Mouse (Mus musculus) hindbrain, embryonic 13.5 days (tissue): ENCODE data around the gene Ogg1. TPM values are rescaled to one million over a fixed set of nuclear protein-coding genes. Genes with fewer than 3 reads are reported as not detected.

Source experiments
- ATAC-seq: fragments of 200-750 bp; cut with Nextera tagmentation; 2 replicates; pipeline ENCODE4 v1.8.0; 2017; ENCODE audit warnings: moderate TSS enrichment; ENCODE audit not compliant: low FRiP score
- H3K27ac ChIP-seq: fragments of 300-500 bp; sonication (generic); 2 replicates; pipeline ENCODE4 v1.5.1; 2015; ENCODE audit warnings: inconsistent platforms, mild to moderate bottlenecking, moderate library complexity
- H3K27me3 ChIP-seq: fragments of 300-500 bp; sonication (generic); 2 replicates; pipeline ENCODE4 v1.6.1; 2015; ENCODE audit warnings: mild to moderate bottlenecking, inconsistent platforms
- H3K36me3 ChIP-seq: fragments of 300-500 bp; sonication (generic); 2 replicates; pipeline ENCODE4 v1.6.1; 2015; ENCODE audit warnings: mild to moderate bottlenecking, inconsistent platforms
- H3K4me1 ChIP-seq: fragments of 300-500 bp; sonication (generic); replicated peaks from 2 replicates; pipeline ENCODE4 v1.6.1; 2015; ENCODE audit warnings: inconsistent platforms
- H3K4me2 ChIP-seq: fragments of 300-500 bp; sonication (generic); 2 replicates; pipeline ENCODE4 v1.6.1; 2015; ENCODE audit warnings: inconsistent platforms, mild to moderate bottlenecking, moderate library complexity
- H3K4me3 ChIP-seq: fragments of 300-500 bp; sonication (generic); 2 replicates; pipeline ENCODE4 v1.5.1; 2015; ENCODE audit warnings: mild to moderate bottlenecking, inconsistent platforms
- H3K9ac ChIP-seq: fragments of 300-500 bp; sonication (generic); 2 replicates; pipeline ENCODE4 v1.6.1; 2015; ENCODE audit warnings: mild to moderate bottlenecking, inconsistent platforms
- H3K9me3 ChIP-seq: fragments of 300-500 bp; sonication (generic); 2 replicates; pipeline ENCODE4 v1.6.1; 2016; ENCODE audit warnings: inconsistent platforms
- WGBS: fragments of 180-500 bp; shearing (Covaris S2); methylation state at CpG from one replicate; pipeline ENCODE4 v1.1.7; 2015; 5-methylcytosine and 5-hydroxymethylcytosine counted together
- polyA plus RNA-seq: library from polyadenylated mRNA; unstranded; fragments of >200 nt; fragmentation: Nextera tagmentation; extraction: Ambion mirVana; gene quantifications from 2 replicates; pipeline ENCODE4 v1.2.1, GENCODE M21; 2015

Ogg1 gene
- 8.7 and 9.6 TPM in 2 replicates for polyA plus RNA-seq

GRCm38 (mm10) chr6:113326533-113327315 lies at the start of gene Ogg1:
Gene Ogg1, plus strand, starts transcription at chr6:113326972.
- no peaks in the 10 kb centered on the region for H3K27me3 ChIP-seq
- peaks cover 53% of the 10 kb centered on the region for H3K36me3 ChIP-seq
- peak within 1 kb of the TSS; percentile 94 for H3K4me2 ChIP-seq
- H3K27ac ChIP-seq, result peak within 1 kb of the TSS; percentile 94
- under 1% methylated on average over 52 of the region's 52 CpGs for WGBS
- H3K4me3 ChIP-seq, result peak within 1 kb of the TSS; percentile 58
- no peaks in the 10 kb centered on the region for H3K9me3 ChIP-seq
- peak within 1 kb of the TSS; percentile 85 for H3K9ac ChIP-seq
- ATAC-seq, result peak; percentile 98
- peaks cover 16% of the 10 kb centered on the region for H3K4me1 ChIP-seq

- H3K4me3 ChIP-seq, result peak overlapping the region; percentile 43
- peak overlapping the region; percentile 75 for H3K4me2 ChIP-seq
- peaks cover 40% of the 10 kb centered on the region for H3K36me3 ChIP-seq
- no peak for ATAC-seq
- H3K4me1 ChIP-seq, result peaks cover 20% of the 10 kb centered on the region
- 70% methylated on average over 6 of the region's 6 CpGs for WGBS
- no peaks in the 10 kb centered on the region for H3K9me3 ChIP-seq
- H3K9ac ChIP-seq, result peak overlapping the region; percentile 65
- H3K27ac ChIP-seq, result no peak overlapping the region
- H3K27me3 ChIP-seq, result peaks cover 51% of the 10 kb centered on the region
These were observed 45.1 kb upstream of the Ogg1 start for GRCm38 (mm10) chr6:113281676-113282075.

- Histone ChIP-seq H3K36me3 (peaks cover 36% of the 10 kb centered on the region), H3K4me2 (peak within 1 kb of the TSS; percentile 75), H3K4me3 (peak within 1 kb of the TSS; percentile 43), H3K4me1 (peaks cover 20% of the 10 kb centered on the region), H3K9me3 (no peaks in the 10 kb centered on the region), H3K27me3 (peaks cover 52% of the 10 kb centered on the region), H3K27ac (no peak within 1 kb of the TSS), H3K9ac (peak within 1 kb of the TSS; percentile 65)
- ATAC-seq, result peak; percentile 57
- WGBS, result 2% methylated on average over 37 of the region's 37 CpGs
These were observed 44.5 kb upstream of the Ogg1 start, which contains the start of gene Cpne9 for GRCm38 (mm10) chr6:113282101-113282802. Gene Cpne9, plus strand, starts transcription at chr6:113282307.

GRCm38 (mm10) chr6:113282969-113283368 lies 43.8 kb upstream of the Ogg1 start:
- Histone ChIP-seq H3K36me3 (peaks cover 29% of the 10 kb centered on the region), H3K4me2 (peak overlapping the region; percentile 75), H3K9me3 (no peaks in the 10 kb centered on the region), H3K27ac (no peak overlapping the region), H3K27me3 (peaks cover 53% of the 10 kb centered on the region), H3K9ac (peak overlapping the region; percentile 65), H3K4me3 (peak overlapping the region; percentile 43), H3K4me1 (peaks cover 20% of the 10 kb centered on the region)
- peak; percentile 45; the same call in 1 of the 2 replicates for ATAC-seq
- 2% methylated on average over 18 of the region's 22 CpGs for WGBS

- H3K36me3 ChIP-seq, result peaks cover 24% of the 10 kb centered on the region
- no peak overlapping the region for H3K9ac ChIP-seq
- 0 out of 2 replicates have a peak overlapping the region, but pooled peaks have one; percentile 43 for H3K4me3 ChIP-seq
- H3K9me3 ChIP-seq, result no peaks in the 10 kb centered on the region
- H3K27me3 ChIP-seq, result peaks cover 53% of the 10 kb centered on the region
- WGBS, result 4% methylated on average over 6 of the region's 6 CpGs
- H3K27ac ChIP-seq, result no peak overlapping the region
- peak overlapping the region; percentile 75; the same call in 1 of the 2 replicates for H3K4me2 ChIP-seq
- H3K4me1 ChIP-seq, result peaks cover 20% of the 10 kb centered on the region
- peak; percentile 34; the same call in 1 of the 2 replicates for ATAC-seq
These were observed 43.3 kb upstream of the Ogg1 start for GRCm38 (mm10) chr6:113283500-113283899.

DNA sequence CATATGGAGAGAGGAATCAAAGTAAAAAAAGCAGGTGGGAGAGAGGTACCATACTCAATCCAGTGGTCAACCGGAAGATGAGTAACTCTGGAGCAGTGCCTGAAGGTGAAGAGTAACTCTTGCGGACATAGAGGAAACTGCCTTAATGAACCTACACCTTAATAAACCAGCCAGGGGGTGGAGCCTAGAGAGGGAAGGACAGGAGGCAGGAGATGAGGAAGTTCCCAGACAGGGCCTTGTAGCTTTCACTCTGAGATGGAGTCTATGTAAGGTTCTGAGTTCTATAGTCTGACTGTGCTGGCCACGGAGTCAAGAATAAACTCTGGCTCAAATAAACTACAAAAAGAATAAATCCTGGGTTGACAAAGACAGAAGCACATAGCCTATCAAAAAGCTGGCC lies 41.8 kb upstream of the Ogg1 start:
- Histone ChIP-seq H3K4me2 (no peak overlapping the region), H3K4me1 (peaks cover 20% of the 10 kb centered on the region), H3K9ac (no peak overlapping the region), H3K27ac (no peak overlapping the region), H3K36me3 (peaks cover 10% of the 10 kb centered on the region), H3K27me3 (peaks cover 53% of the 10 kb centered on the region), H3K4me3 (no peak overlapping the region), H3K9me3 (no peaks in the 10 kb centered on the region)
- ATAC-seq, result no peak
- 78% methylated on average over 3 of the region's 3 CpGs for WGBS

GRCm38 (mm10) chr6:113286316-113286715 lies 40.5 kb upstream of the Ogg1 start:
- Histone ChIP-seq H3K27ac (no peak overlapping the region), H3K4me1 (peaks cover 20% of the 10 kb centered on the region), H3K9ac (no peak overlapping the region), H3K4me3 (no peak overlapping the region), H3K9me3 (no peaks in the 10 kb centered on the region), H3K4me2 (no peak overlapping the region), H3K36me3 (no peaks in the 10 kb centered on the region), H3K27me3 (peaks cover 43% of the 10 kb centered on the region)
- WGBS, result 63% methylated on average over 1 of the region's 1 CpGs
- ATAC-seq, result no peak

DNA sequence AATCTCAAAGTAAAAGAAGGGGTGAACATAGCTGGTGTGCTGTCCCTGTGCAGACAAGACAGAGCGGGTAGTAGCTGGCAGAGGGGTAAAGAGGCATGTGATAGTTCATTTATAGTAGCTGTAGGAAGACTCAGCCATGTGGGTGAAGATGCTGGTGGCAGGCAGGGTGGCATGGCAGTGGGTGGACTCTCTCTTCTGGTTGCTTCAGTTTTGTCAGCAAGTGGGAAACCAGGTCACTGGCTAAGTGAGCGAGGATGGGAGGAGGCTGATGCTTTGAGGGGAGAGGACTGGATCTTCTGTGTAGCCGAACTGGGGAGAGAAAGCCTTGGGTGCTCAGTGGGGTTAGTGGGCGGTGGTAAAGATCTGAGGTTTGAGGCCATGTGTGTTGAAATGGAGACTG lies 39.5 kb upstream of the Ogg1 start:
- H3K9me3 ChIP-seq, result no peaks in the 10 kb centered on the region
- ATAC-seq, result no peak
- H3K9ac ChIP-seq, result no peak overlapping the region
- H3K4me1 ChIP-seq, result peaks cover 13% of the 10 kb centered on the region
- no peaks in the 10 kb centered on the region for H3K36me3 ChIP-seq
- no peak overlapping the region for H3K4me3 ChIP-seq
- H3K27ac ChIP-seq, result no peak overlapping the region
- 80% methylated on average over 4 of the region's 4 CpGs for WGBS
- H3K4me2 ChIP-seq, result no peak overlapping the region
- H3K27me3 ChIP-seq, result peaks cover 34% of the 10 kb centered on the region

DNA sequence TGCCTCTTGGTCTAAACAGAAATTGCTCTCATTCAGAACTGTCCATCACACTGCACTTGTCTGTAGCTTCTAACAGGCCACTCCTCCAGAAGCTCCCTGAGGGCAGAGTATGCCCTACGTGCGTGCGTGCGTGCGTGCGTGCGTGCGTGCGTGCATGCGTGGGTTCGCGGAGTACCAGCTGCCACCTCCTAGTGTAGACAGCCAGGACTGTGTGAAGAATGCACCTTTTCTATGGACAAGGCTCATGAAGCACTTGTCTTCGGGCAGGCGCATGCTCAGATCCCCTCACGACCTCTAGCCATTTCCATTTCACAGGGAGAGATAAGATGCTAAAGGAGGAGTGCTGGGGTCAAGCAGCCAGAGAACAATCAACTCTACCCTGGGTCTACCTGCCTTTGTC lies 37.4 kb upstream of the Ogg1 start:
- peaks cover 13% of the 10 kb centered on the region for H3K27me3 ChIP-seq
- H3K27ac ChIP-seq, result no peak overlapping the region
- no peak overlapping the region for H3K4me3 ChIP-seq
- ATAC-seq, result no peak
- H3K9ac ChIP-seq, result no peak overlapping the region
- H3K36me3 ChIP-seq, result no peaks in the 10 kb centered on the region
- no peak overlapping the region for H3K4me2 ChIP-seq
- H3K9me3 ChIP-seq, result no peaks in the 10 kb centered on the region
- 92% methylated on average over 15 of the region's 15 CpGs for WGBS
- no peaks in the 10 kb centered on the region for H3K4me1 ChIP-seq

DNA sequence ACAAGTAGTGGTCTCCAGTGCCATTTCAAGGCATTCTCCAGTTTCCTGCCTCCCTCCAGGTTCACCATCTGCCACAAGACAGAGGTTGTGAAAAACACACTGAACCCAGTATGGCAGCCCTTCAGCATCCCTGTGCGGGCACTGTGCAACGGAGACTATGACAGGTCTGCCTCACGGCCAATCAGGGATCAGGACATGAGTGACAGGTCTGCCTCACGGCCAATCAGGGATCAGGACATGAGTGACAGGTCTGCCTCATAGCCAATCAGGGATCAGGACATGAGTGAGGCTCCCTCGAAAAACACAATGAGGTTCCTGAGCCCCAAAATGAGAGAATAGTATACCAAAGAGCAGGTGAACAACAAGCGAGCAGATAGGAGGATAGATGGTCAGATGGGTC lies 36.4 kb upstream of the Ogg1 start:
- Histone ChIP-seq H3K9me3 (no peaks in the 10 kb centered on the region), H3K4me1 (no peaks in the 10 kb centered on the region), H3K9ac (no peak overlapping the region), H3K36me3 (no peaks in the 10 kb centered on the region), H3K27ac (no peak overlapping the region), H3K4me3 (no peak overlapping the region), H3K4me2 (no peak overlapping the region), H3K27me3 (peaks cover 3% of the 10 kb centered on the region; the same call in 1 of the 2 replicates)
- no peak for ATAC-seq
- WGBS, result 71% methylated on average over 6 of the region's 6 CpGs

- no peaks in the 10 kb centered on the region for H3K27me3 ChIP-seq
- no peak overlapping the region for H3K27ac ChIP-seq
- H3K4me3 ChIP-seq, result no peak overlapping the region
- no peak overlapping the region for H3K9ac ChIP-seq
- no peaks in the 10 kb centered on the region for H3K9me3 ChIP-seq
- no peak for ATAC-seq
- H3K4me1 ChIP-seq, result no peaks in the 10 kb centered on the region
- WGBS, result 83% methylated on average over 5 of the region's 5 CpGs
- H3K36me3 ChIP-seq, result no peaks in the 10 kb centered on the region
- no peak overlapping the region for H3K4me2 ChIP-seq
These were observed 33.8 kb upstream of the Ogg1 start for GRCm38 (mm10) chr6:113292938-113293337.

DNA sequence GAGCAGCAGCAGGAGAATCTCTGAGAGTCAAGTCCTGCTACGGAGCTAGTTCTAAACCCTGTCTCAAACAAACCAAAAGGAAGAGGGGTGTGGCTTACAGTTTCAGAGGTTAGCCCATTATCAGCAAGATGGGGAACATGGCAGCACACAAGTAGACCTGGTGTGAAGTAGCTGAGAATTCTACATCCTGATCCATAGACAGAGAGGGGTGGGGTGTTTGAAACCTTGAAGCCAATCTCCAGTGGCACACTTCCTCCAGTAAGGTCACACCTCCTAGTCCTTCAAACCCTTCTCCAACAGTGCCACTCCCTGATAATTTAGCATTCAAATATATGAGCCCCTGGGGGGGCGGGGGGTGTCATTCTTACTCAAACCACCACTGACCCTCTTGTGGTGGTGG lies 30.7 kb upstream of the Ogg1 start:
- 87% methylated on average over 2 of the region's 2 CpGs for WGBS
- Histone ChIP-seq H3K9ac (no peak overlapping the region), H3K4me1 (no peaks in the 10 kb centered on the region), H3K4me3 (no peak overlapping the region), H3K4me2 (no peak overlapping the region), H3K36me3 (no peaks in the 10 kb centered on the region), H3K9me3 (no peaks in the 10 kb centered on the region), H3K27ac (no peak overlapping the region), H3K27me3 (no peaks in the 10 kb centered on the region)
- no peak for ATAC-seq
